Mouse (Mus musculus): ENCODE measurements around the gene Itgb1bp1. TPM values are rescaled to one million over a fixed set of nuclear protein-coding genes. Genes with fewer than 3 reads are reported as not detected.

Itgb1bp1 gene
- total RNA-seq, 2 experiments from 2014 or later = 59.5 to 90.4 TPM

GRCm38 (mm10) chr12:21302361-21302783, 16.3 kb upstream of the Itgb1bp1 start:
- DNase-seq (ENCODE audit: low spot score in 2 of 2) = no peak

- no peak for DNase-seq (ENCODE audit: low spot score in 2 of 2)
Observed at GRCm38 (mm10) chr12:21301932-21302331, 15.8 kb upstream of the Itgb1bp1 start.

DNA sequence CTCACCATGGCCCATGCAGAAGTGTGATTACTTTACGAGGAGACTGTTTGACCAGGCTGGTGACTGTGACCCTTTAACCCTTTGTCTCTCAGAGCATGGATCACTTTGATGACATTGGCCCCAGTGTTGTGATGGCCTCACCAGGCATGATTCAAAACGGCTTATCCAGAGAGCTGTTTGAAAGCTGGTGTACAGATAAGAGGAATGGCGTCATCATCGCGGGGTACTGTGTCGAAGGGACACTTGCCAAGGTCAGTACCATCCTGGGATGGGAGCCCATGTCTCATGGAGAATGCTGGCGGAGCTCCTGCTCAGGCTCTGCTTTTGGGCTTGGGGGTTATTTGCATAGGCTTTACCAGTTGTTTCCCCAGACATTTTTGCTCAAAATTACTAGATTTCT, 15.2 kb upstream of the Itgb1bp1 start:
- no peak for DNase-seq (ENCODE audit: low spot score in 2 of 2)

DNA sequence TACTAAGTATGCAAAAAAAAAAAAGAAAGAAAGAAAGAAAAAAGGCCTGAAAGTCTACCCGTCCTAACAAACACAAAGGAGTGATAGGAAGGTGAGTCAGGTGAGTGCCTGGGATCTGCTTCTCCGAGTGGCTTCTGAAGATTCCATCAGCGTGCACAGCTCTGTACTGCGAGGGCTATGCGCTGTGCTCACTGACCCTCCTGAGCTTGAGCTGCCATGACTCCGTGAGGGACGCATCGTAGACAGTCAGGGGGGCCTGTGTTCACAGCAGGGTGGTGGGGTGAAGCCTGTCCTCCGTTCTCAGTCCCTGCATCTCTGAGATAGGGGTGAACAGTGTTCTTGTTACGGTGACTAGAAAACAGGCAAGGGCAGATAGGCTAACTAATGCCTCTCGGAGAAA, 12.8 kb upstream of the Itgb1bp1 start:
- no peak for DNase-seq (ENCODE audit: low spot score in 2 of 2)

GRCm38 (mm10) chr12:21289651-21290050, 3.6 kb upstream of the Itgb1bp1 start:
- DNase-seq (ENCODE audit: low spot score in 2 of 2) = no peak

DNA sequence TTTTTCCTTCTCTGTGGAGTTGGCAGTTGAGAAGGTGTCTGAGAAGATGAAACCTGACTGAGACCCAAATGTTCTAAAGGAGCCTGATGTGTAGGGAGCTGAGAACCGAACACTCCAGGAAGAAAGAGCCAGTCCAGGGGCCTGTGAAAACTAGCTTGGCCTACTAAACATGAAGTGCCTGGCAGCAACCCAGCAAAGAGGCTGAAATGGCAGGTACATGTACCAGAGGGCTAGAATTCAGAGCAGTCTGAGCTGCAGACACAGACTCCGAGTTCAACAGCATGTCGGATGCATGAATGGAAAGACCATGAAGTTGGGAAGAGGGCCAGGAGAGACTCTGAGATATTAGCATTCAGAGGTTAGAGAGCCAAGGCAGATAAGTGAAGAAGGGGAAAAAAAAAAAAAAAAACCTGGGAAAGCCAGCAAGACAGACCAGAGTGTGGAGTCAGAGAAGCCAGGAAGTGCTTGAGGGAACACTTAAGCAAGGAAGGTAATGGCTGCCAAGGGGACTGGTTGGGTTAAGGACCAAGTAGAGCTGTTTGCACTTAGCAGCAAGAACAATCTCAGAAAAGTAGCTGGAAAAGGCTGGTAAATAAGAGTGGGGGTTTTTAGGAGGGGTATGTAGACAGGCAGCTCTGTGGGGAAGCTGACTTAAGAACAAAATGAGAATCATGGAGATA, 2.8 kb upstream of the Itgb1bp1 start:
- DNase-seq (ENCODE audit: low spot score in 2 of 2) = no peak

DNA sequence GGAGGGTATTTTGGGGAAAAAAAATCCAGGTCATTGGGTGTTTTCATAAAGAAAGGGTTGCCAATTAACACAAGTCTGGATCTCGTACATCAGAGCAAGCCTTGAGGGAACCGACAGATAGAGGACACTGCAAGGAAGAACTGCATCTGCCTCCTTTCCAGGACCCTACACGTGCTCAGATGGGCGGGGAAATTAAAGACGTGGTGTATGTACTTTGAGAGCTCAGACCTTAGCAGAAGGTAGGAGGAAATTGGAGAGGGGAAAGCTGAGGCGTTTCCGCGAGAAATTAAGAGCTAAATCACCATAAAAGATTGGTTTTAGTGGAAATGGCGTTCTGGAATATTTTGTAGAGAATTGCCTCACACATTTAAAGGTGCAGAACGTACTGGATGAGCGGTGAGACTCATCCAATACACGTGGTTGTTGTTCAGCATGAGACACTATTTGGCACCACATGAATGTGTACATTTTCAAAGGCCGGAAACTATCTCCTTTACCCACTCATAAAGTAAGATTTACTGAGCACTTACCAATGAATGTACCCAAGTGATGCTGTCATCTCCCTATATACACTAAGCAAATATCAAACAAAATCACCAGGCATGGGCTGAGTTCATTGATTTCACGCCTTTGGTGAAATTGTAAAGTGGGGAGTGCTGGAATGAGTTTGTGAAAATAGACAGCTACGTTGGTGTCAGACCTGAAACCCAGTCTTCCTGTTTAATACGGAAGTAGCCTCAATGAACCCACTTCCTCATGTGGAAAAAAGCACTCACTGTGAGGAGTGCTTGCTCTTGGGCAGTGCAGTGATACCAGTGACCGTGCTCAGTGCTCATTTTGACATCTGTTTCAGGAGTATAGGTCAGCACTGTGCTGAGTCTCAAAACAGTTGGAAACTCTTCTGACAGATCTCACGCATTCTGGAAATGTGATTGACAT, 897 bp upstream of the Itgb1bp1 start:
- no peak for DNase-seq (ENCODE audit: low spot score in 2 of 2)

- DNase-seq (ENCODE audit: low spot score in 2 of 2) = no peak
Observed at GRCm38 (mm10) chr12:21285508-21286242, 409 bp downstream of the Itgb1bp1 start.

DNA sequence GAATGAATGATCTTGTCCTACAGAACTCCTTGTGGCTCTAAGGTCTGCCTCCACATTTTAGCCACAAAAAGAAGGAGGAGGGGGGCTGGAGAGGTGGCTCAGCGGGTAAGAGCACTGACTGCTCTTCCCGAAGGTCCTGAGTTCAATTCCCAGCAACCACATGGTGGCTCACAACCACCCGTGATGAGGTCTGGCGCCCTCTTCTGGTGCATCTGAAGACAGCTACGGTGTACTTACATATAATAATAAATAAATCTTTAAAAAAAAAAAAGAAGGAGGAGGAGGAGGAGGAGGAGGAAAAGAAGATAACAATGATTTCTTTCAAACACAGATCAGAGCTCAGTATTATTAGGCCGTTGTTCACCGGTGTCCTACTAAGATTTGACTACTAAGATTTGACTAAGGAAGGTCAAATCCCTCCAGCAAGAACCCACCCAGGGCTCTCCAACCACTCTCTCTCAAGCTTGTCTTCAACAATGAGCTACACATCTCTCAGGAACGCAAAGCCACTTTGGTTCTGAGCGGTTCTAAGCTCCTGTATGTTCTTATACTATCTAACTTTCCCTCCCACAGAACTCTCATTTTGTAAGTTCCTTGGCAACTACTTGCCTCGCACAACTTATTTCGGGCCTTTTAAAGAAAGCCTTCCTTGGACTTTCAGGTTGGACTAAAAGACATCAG, 1.2 kb downstream of the Itgb1bp1 start, which contains the start of gene Cpsf3:
Gene Cpsf3, plus strand, starts transcription at position 631 of the 681 bp plus-strand sequence.
- DNase-seq (ENCODE audit: low spot score in 2 of 2) = no peak

- DNase-seq (ENCODE audit: low spot score in 2 of 2) = no peak
Observed at GRCm38 (mm10) chr12:21277352-21277864, 8.7 kb downstream of the Itgb1bp1 start.

DNA sequence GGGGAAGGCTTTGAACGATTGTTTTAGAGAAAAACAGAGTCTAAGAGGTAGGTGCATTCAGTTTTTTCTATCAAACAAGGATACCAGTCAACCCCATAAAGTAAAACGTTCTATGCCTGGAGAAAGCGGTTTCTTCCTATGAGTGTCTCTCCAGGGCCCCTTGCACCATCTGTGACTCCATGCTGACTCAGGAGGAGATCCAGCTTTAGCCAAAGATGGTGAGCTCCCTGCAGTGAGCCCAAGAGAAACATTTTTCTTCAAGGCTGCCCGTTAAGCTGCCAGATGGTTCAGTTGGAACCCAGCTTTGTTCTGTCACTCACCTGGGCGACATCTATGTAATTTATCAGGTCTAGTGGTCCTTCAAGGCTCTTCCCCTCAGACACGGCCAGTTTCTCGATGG, 11.6 kb downstream of the Itgb1bp1 start:
- no peak for DNase-seq (ENCODE audit: low spot score in 2 of 2)

- DNase-seq (ENCODE audit: low spot score in 2 of 2) = no peak
Observed at GRCm38 (mm10) chr12:21268083-21268616, 17.9 kb downstream of the Itgb1bp1 start.

GRCm38 (mm10) chr12:21266784-21267098, 19.3 kb downstream of the Itgb1bp1 start:
- no peak for DNase-seq (ENCODE audit: low spot score in 2 of 2)

DNA sequence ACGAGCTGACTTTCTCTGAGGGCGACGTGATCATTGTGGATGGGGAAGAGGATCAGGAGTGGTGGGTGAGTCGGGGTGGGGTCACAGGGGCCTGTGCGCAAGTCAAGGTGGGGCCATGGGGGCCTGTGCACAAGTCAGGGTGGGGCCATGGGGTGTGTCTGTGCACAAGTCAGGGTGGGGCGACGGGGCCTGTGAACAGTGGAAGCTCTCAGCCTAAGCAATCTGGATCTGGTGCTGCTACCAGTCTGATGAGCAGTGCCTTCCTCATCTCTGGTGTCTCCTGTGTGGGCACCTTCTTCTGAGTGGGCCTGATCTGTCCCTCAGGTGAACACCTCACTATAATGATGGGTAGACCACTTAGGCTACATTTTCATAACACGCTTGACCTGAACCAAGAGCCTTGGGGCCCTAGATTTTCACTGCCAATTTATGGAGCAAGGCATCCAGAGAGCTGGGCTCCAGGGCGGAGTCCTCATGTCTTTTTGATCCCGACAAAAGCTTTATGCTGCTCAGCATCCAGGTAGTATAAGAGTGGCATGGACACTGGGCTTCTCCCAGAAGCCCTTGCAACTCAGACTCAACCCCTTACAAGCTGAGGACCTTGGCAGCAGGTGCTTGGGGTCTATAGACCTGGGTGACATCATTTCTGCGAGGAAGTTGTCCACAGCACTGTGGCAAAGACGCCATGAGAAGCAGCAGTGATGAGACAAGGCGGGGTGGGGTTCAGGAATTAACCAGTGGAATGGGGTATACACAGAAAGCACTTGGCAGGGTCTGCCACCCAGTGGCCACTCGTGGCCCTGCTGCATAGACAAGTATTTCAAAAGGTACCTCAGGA, 19.9 kb downstream of the Itgb1bp1 start:
- DNase-seq (ENCODE audit: low spot score in 2 of 2) = peak in 1 of 2 experiments; percentile 42

GRCm38 (mm10) chr12:21265501-21265900, 20.6 kb downstream of the Itgb1bp1 start:
- no peak for DNase-seq (ENCODE audit: low spot score in 2 of 2)

- DNase-seq (ENCODE audit: low spot score in 2 of 2) = no peak
Observed at GRCm38 (mm10) chr12:21264970-21265369, 21.1 kb downstream of the Itgb1bp1 start.

DNA sequence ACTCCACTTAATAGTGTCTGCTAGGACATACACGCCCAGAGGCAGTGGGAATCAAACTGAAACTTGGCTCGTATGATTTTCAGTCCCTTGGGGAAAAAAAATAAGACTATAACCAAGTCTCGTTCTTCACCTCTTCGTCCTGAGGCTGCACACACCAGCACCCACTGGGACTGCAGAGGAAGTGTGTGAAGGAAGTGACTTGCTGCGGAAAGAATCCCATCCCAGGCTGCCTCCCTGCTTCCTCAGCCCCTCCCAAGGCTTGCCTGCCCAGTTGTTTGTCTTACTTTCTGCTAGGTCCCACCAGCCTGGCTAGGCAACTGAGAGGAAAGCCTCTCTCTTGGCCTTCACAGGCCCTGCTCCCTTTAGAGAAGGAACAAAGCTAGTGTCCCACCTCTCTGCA, 21.8 kb downstream of the Itgb1bp1 start:
- no peak for DNase-seq (ENCODE audit: low spot score in 2 of 2)

DNA sequence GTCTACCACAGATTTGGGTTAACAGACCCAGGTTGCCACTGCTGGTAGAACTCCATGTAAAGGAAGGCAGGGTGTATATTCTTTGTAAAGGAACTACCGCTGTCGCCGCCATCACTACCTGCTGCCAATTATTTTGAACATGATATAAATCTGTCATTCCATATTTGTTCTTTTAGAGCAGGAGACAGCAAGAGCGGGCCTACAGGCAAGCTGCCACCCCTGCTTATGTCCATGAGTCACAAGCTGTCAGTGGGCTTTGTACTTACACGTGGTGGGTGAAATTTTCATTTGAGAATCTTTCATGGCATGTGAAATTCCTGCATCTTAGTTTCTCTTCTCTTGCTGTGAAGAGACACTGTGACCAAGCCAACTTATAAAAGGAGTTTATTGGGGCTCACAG, 22.8 kb downstream of the Itgb1bp1 start:
- DNase-seq (ENCODE audit: low spot score in 2 of 2) = no peak

DNA sequence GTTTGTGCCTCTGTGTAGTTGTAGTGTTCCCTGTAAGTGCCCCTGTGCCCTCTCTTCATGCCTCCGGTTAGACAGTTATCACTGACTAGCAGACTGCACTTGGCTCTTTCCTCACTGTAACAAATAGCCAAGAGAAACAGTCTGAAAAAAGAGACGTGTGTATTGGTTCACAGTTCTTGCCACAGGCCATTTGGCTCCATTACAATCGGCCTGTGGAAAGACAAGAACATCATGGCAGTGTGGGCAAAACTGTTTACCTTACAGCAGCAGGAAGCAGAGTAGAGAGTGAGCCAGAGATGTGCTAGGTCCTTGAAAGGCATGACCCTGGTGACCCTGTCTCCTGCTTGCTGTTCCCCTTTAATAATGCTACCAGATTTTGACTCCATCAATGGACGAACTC, 24.6 kb downstream of the Itgb1bp1 start:
- DNase-seq (ENCODE audit: low spot score in 2 of 2) = no peak

Data from adrenal gland, adult 18-20 months (tissue).